In genomic region chr12:100862856-100863446, GRCm38 (mm10) we compare ENCODE assay signal across 23 mouse cellular contexts. TPM values are rescaled to one million over a fixed set of nuclear protein-coding genes. Genes with fewer than 3 reads are reported as not detected.
DNase-seq lines count a peak whose midpoint lies in the region; ATAC-seq and TF ChIP-seq lines count a peak whose summit lies in the region.
"Had no signal": no experiment of that assay in that cellular context is flagged by ENCODE, and none has a peak within 500 bp of the region (broad histone marks: within the 10 kb centered on the region; RNA-seq: fewer than 3 reads in every experiment).

No protein-coding gene starts in this region.

- peaks cover 6% of the 10 kb centered on the region for H3K4me1 ChIP-seq in liver, adult 2 months (ENCODE audit: control insufficient read depth, insufficient read depth, low read length)
- no peaks in the 10 kb centered on the region for H3K4me1 ChIP-seq in liver, embryonic 12.5 days
- peaks cover 4% of the 10 kb centered on the region; the same call in 1 of the 2 replicates for H3K4me1 ChIP-seq in intestine, postnatal 0 days (replicated peaks; ENCODE audit: control insufficient read depth, insufficient read depth, low read length)
- no peaks in the 10 kb centered on the region for H3K4me1 ChIP-seq in stomach, embryonic 15.5 days
- no peaks in the 10 kb centered on the region for H3K4me1 ChIP-seq in midbrain, embryonic 15.5 days
- H3K4me1 ChIP-seq: heart, embryonic 10.5 days; limb, embryonic 12.5 days had no signal

- no peak overlapping the region for H3K4me2 ChIP-seq in liver, embryonic 12.5 days
- H3K4me2 ChIP-seq in intestine, postnatal 0 days (replicated peaks; ENCODE audit: low read depth): no peak overlapping the region
- no peak overlapping the region for H3K4me2 ChIP-seq in stomach, embryonic 15.5 days
- H3K4me2 ChIP-seq in midbrain, embryonic 15.5 days: no peak overlapping the region
- H3K4me2 ChIP-seq: hindbrain, embryonic 12.5 days; limb, embryonic 12.5 days had no signal

- peaks cover 22% of the 10 kb centered on the region; the same call in 1 of the 2 replicates for H3K36me3 ChIP-seq in liver, adult 2 months (ENCODE audit: control insufficient read depth, insufficient read depth, low read length)
- H3K36me3 ChIP-seq in liver, embryonic 12.5 days: no peaks in the 10 kb centered on the region
- no peaks in the 10 kb centered on the region for H3K36me3 ChIP-seq in intestine, postnatal 0 days (ENCODE audit: control insufficient read depth, insufficient read depth)
- H3K36me3 ChIP-seq in stomach, embryonic 15.5 days: no peaks in the 10 kb centered on the region
- no peaks in the 10 kb centered on the region for H3K36me3 ChIP-seq in midbrain, embryonic 15.5 days (replicated peaks)
- H3K36me3 ChIP-seq: forebrain, embryonic 10.5 days; heart, embryonic 10.5 days; hindbrain, embryonic 12.5 days; limb, embryonic 12.5 days had no signal

- TF ChIP-seq CTCF in liver, adult 2 months (IDR thresholded peaks at IDR 0.05; ENCODE audit: low read depth, low read length): no peak
- TF ChIP-seq CTCF in intestine, postnatal 0 days (IDR thresholded peaks at IDR 0.05; ENCODE audit: low read depth): peak; percentile 19; the same call in 1 of the 2 replicates

- WGBS in liver, adult 2 months: 48% methylated on average over 3 of the region's 3 CpGs
- 79% methylated on average over 3 of the region's 3 CpGs for WGBS in liver, embryonic 12.5 days (ENCODE audit: insufficient replicate concordance)
- WGBS in intestine, postnatal 0 days: 75% methylated on average over 3 of the region's 3 CpGs
- 85% methylated on average over 3 of the region's 3 CpGs for WGBS in stomach, embryonic 15.5 days
- WGBS in midbrain, embryonic 15.5 days: 94% methylated on average over 3 of the region's 3 CpGs

- ATAC-seq in liver, embryonic 12.5 days: no peak
- peak; percentile 78 for ATAC-seq in intestine, postnatal 0 days
- ATAC-seq in stomach, embryonic 15.5 days (ENCODE audit: insufficient read depth, low FRiP score, low read depth): peak; percentile 43
- no peak for ATAC-seq in midbrain, embryonic 15.5 days (replicated peaks)
- ATAC-seq: activated CD4-positive, CD25-positive, alpha-beta regulatory T cell, adult 4 months; forebrain, postnatal 0 days had no signal

- no peaks in the 10 kb centered on the region for H3K79me2 ChIP-seq in liver, adult 2 months (ENCODE audit: control insufficient read depth, insufficient read depth, low read length)

- no peak overlapping the region for H3K9ac ChIP-seq in liver, adult 2 months (ENCODE audit: low read depth, low read length)
- no peak overlapping the region for H3K9ac ChIP-seq in liver, embryonic 12.5 days
- no peak overlapping the region for H3K9ac ChIP-seq in intestine, postnatal 0 days (ENCODE audit: low read depth, low read length)
- H3K9ac ChIP-seq in stomach, embryonic 15.5 days: no peak overlapping the region
- no peak overlapping the region for H3K9ac ChIP-seq in midbrain, embryonic 15.5 days
- H3K9ac ChIP-seq: forebrain, postnatal 0 days; hindbrain, embryonic 12.5 days; limb, embryonic 12.5 days had no signal

- H3K27me3 ChIP-seq in liver, adult 2 months (ENCODE audit: control insufficient read depth, insufficient read depth, low read length): no peaks in the 10 kb centered on the region
- no peaks in the 10 kb centered on the region for H3K27me3 ChIP-seq in liver, embryonic 12.5 days (replicated peaks)
- no peaks in the 10 kb centered on the region for H3K27me3 ChIP-seq in intestine, postnatal 0 days (replicated peaks; ENCODE audit: control insufficient read depth, insufficient read depth, low read length)
- no peaks in the 10 kb centered on the region for H3K27me3 ChIP-seq in stomach, embryonic 15.5 days (replicated peaks)
- H3K27me3 ChIP-seq in midbrain, embryonic 15.5 days (replicated peaks): no peaks in the 10 kb centered on the region
- H3K27me3 ChIP-seq: hindbrain, embryonic 12.5 days; limb, embryonic 12.5 days had no signal

- no peaks in the 10 kb centered on the region for H3K9me3 ChIP-seq in liver, embryonic 12.5 days (replicated peaks)
- H3K9me3 ChIP-seq in intestine, postnatal 0 days (ENCODE audit: control insufficient read depth): no peaks in the 10 kb centered on the region
- H3K9me3 ChIP-seq in stomach, embryonic 15.5 days: no peaks in the 10 kb centered on the region
- H3K9me3 ChIP-seq in midbrain, embryonic 15.5 days: no peaks in the 10 kb centered on the region
- H3K9me3 ChIP-seq: forebrain, embryonic 10.5 days; heart, embryonic 10.5 days; hindbrain, embryonic 12.5 days; limb, embryonic 12.5 days had no signal

- DNase-seq in liver, adult 2 months (ENCODE audit: extremely low read depth, low read depth, low spot score): peak; percentile 74
- peak; percentile 63 for DNase-seq in kidney, postnatal 14 days
- DNase-seq in B cell, adult 2 months: no peak
- DNase-seq in heart, adult 8-10 months (ENCODE audit: low spot score): no peak
- DNase-seq: adrenal gland, postnatal 25 days; cerebellum, adult 18-20 months; cerebellum, postnatal 36 days; forebrain, postnatal 0 days; heart, postnatal 10 days; layer of hippocampus, adult 9-11 months; lung, adult 2 months; right cerebral cortex, postnatal 4 days; thymus, adult 18-20 months had no signal

- H3K4me3 ChIP-seq in liver, adult 2 months (ENCODE audit: insufficient read depth, low read depth, low read length): no peak overlapping the region
- no peak overlapping the region for H3K4me3 ChIP-seq in liver, embryonic 12.5 days
- no peak overlapping the region for H3K4me3 ChIP-seq in intestine, postnatal 0 days (ENCODE audit: low read depth, low read length)
- H3K4me3 ChIP-seq in stomach, embryonic 15.5 days (replicated peaks): no peak overlapping the region
- H3K4me3 ChIP-seq in midbrain, embryonic 15.5 days: no peak overlapping the region
- H3K4me3 ChIP-seq: forebrain, embryonic 10.5 days; heart, embryonic 10.5 days; hindbrain, embryonic 12.5 days; left cerebral cortex, adult 2 months; limb, embryonic 12.5 days had no signal

- no peak overlapping the region for H3K27ac ChIP-seq in liver, adult 2 months (replicated peaks; ENCODE audit: insufficient read depth, low read depth, low read length)
- no peak overlapping the region for H3K27ac ChIP-seq in liver, embryonic 12.5 days
- H3K27ac ChIP-seq in intestine, postnatal 0 days (ENCODE audit: low read depth, low read length): no peak overlapping the region; the same call in 1 of the 2 replicates
- no peak overlapping the region for H3K27ac ChIP-seq in stomach, embryonic 15.5 days
- H3K27ac ChIP-seq in midbrain, embryonic 15.5 days: no peak overlapping the region
- H3K27ac ChIP-seq: forebrain, embryonic 10.5 days; heart, embryonic 10.5 days; hindbrain, embryonic 12.5 days; left cerebral cortex, adult 2 months; limb, embryonic 12.5 days had no signal

- no peak for TF ChIP-seq POLR2A in liver, adult 2 months (IDR thresholded peaks at IDR 0.05; ENCODE audit: extremely low read depth, insufficient read depth, low read length)

RNA-seq across cellular contexts. Expression of gene Gpr68, which starts 45.0 kb away (rescaled TPM):
- 0.09 and 0.20 TPM in 2 replicates for total RNA-seq in liver, adult 2 months (2014; rRNA removed)
- 0.28 and 0.85 TPM in 2 replicates for polyA plus RNA-seq in liver, adult 2 months (2012; rRNA removed)
- polyA plus RNA-seq in liver, embryonic 12.5 days (2016; fragmentation: Nextera tagmentation; extraction: Ambion mirVana): 0.04 TPM in 1 of 2 replicates, not detected in the other
- 0.31 TPM in 2 replicates for polyA plus RNA-seq in intestine, postnatal 0 days (2015; fragmentation: Nextera tagmentation; extraction: Ambion mirVana)
- polyA plus RNA-seq in stomach, embryonic 15.5 days (2015; fragmentation: Nextera tagmentation; extraction: Ambion mirVana): 0.50 and 0.64 TPM in 2 replicates
- under 1 TPM in 3 of 4 experiments, not detected in 1; 0.09 to 0.49 (median 0.28) TPM for total RNA-seq in heart, adult 8-10 months (2022)
- 6.1 and 6.7 TPM in 2 replicates for polyA plus RNA-seq in midbrain, embryonic 15.5 days (2015; fragmentation: Nextera tagmentation; extraction: Ambion mirVana)

Comparison
In these comparisons a context has a peak if more than half of its experiments do, and no peak if none do; other contexts are left out.
1. DNase-seq: peak in liver, adult 2 months (single experiment) and kidney, postnatal 14 days (single experiment); none in B cell, adult 2 months (0 of 2) and heart, adult 8-10 months (single experiment).
2. ATAC-seq: peak in intestine, postnatal 0 days (single experiment) and stomach, embryonic 15.5 days (single experiment); none in liver, embryonic 12.5 days (single experiment) and midbrain, embryonic 15.5 days (single experiment).